Comparison of ENCODE assay signal across 10 mouse cellular contexts in genomic region chr13:48572127-48572526, GRCm38 (mm10). TPM values are rescaled to one million over a fixed set of nuclear protein-coding genes. Genes with fewer than 3 reads are reported as not detected.
DNase-seq lines count a peak whose midpoint lies in the region; ATAC-seq and TF ChIP-seq lines count a peak whose summit lies in the region.
"Had no signal": no experiment of that assay in that cellular context is flagged by ENCODE, and none has a peak within 500 bp of the region (broad histone marks: within the 10 kb centered on the region; RNA-seq: fewer than 3 reads in every experiment).

No protein-coding gene starts in this region.

- H3K4me3 ChIP-seq in ES-Bruce4 (ENCODE audit: low read depth, low read length) = no peak overlapping the region
- no peak overlapping the region for H3K4me3 ChIP-seq in small intestine, adult 2 months (ENCODE audit: low read depth, low read length)
- H3K4me3 ChIP-seq in midbrain, embryonic 16.5 days (ENCODE audit: low read depth, low read length) = no peak overlapping the region
- H3K4me3 ChIP-seq: lung, embryonic 15.5 days; stomach, embryonic 15.5 days had no signal

- intact Hi-C loops in left cerebral cortex, postnatal 36 days (cut with DNase I) = loop anchor here (2.0 to 10.0 kb wide), 2 partner anchors 43 to 63 kb away; no protein-coding TSS in a partner anchor
- intact Hi-C loops in left cerebral cortex, postnatal 14 days (cut with DNase I) = loop anchor here (2.0 kb wide), 1 partner anchor 43 kb away; no protein-coding TSS in a partner anchor

- peak; percentile 36 to 46 for DNase-seq in left cerebral cortex, adult 18-20 months (ENCODE audit: low spot score in 2 of 2)
- DNase-seq in left cerebral cortex, postnatal 36 days (ENCODE audit: low spot score in 2 of 2) = no peak
- DNase-seq in adrenal gland, postnatal 25 days = peak; percentile 45
- DNase-seq in fibroblast of lung, adult 2 months (ENCODE audit: low read depth) = peak; percentile 33
- peak; percentile 55 to 64 for DNase-seq in left cerebral cortex, postnatal 14 days (ENCODE audit: low spot score in 2 of 2)

- no peak for TF ChIP-seq POLR2A in ES-Bruce4 (IDR thresholded peaks at IDR 0.05; ENCODE audit: insufficient read depth, low read length)
- TF ChIP-seq POLR2A in small intestine, adult 2 months (IDR thresholded peaks at IDR 0.05; ENCODE audit: low read depth, low read length) = no peak

- H3K9ac ChIP-seq in ES-Bruce4 (ENCODE audit: low read depth, poor library complexity, severe bottlenecking) = no peak overlapping the region
- H3K9ac ChIP-seq in midbrain, embryonic 16.5 days (ENCODE audit: low read depth, low read length) = no peak overlapping the region
- H3K9ac ChIP-seq: lung, embryonic 15.5 days; stomach, embryonic 15.5 days had no signal

- 14% methylated on average over 1 of the region's 1 CpGs for WGBS in small intestine, adult 2 months
- WGBS in midbrain, embryonic 16.5 days = 76% methylated on average over 1 of the region's 1 CpGs

- H3K36me3 ChIP-seq in ES-Bruce4 (ENCODE audit: control insufficient read depth, insufficient read depth, low read length, poor library complexity, severe bottlenecking) = no peaks in the 10 kb centered on the region
- no peaks in the 10 kb centered on the region for H3K36me3 ChIP-seq in small intestine, adult 2 months (ENCODE audit: control insufficient read depth, insufficient read depth, low read length)
- H3K36me3 ChIP-seq in midbrain, embryonic 16.5 days (ENCODE audit: control insufficient read depth, insufficient read depth, low read length) = no peaks in the 10 kb centered on the region
- H3K36me3 ChIP-seq: lung, embryonic 15.5 days; stomach, embryonic 15.5 days had no signal

- H3K4me2 ChIP-seq in midbrain, embryonic 16.5 days (ENCODE audit: low read length) = no peak overlapping the region
- H3K4me2 ChIP-seq: lung, embryonic 15.5 days; stomach, embryonic 15.5 days had no signal

- no peak for ATAC-seq in midbrain, embryonic 16.5 days

- no peaks in the 10 kb centered on the region for H3K27me3 ChIP-seq in ES-Bruce4 (ENCODE audit: control insufficient read depth, insufficient read depth, low read length, poor library complexity, severe bottlenecking)
- no peaks in the 10 kb centered on the region for H3K27me3 ChIP-seq in small intestine, adult 2 months (ENCODE audit: control insufficient read depth, insufficient read depth, low read length)
- H3K27me3 ChIP-seq in midbrain, embryonic 16.5 days (ENCODE audit: control insufficient read depth, insufficient read depth, low read depth, low read length) = no peaks in the 10 kb centered on the region
- H3K27me3 ChIP-seq: lung, embryonic 15.5 days; stomach, embryonic 15.5 days had no signal

- TF ChIP-seq EP300 in ES-Bruce4 (IDR thresholded peaks at IDR 0.05; ENCODE audit: insufficient read depth, low read depth, low read length) = no peak

- H3K4me1 ChIP-seq in ES-Bruce4 (ENCODE audit: control insufficient read depth, insufficient read depth, low read length) = no peaks in the 10 kb centered on the region
- 0 out of 2 replicates have a peak, but pooled peaks cover 1% of the 10 kb centered on the region for H3K4me1 ChIP-seq in small intestine, adult 2 months (ENCODE audit: control insufficient read depth, insufficient read depth, insufficient read length, low read length)
- peaks cover 6% of the 10 kb centered on the region; the same call in 1 of the 2 replicates for H3K4me1 ChIP-seq in midbrain, embryonic 16.5 days (ENCODE audit: control insufficient read depth, insufficient read depth, low read length)

- no peak overlapping the region for H3K27ac ChIP-seq in ES-Bruce4 (ENCODE audit: insufficient read depth, low read length)
- no peak overlapping the region for H3K27ac ChIP-seq in small intestine, adult 2 months (ENCODE audit: insufficient read depth, low read depth, low read length)
- no peak overlapping the region for H3K27ac ChIP-seq in midbrain, embryonic 16.5 days (ENCODE audit: low read length)

- TF ChIP-seq CTCF in ES-Bruce4 (IDR thresholded peaks at IDR 0.05; ENCODE audit: low read depth, low read length) = peak; percentile 25
- TF ChIP-seq CTCF in small intestine, adult 2 months (IDR thresholded peaks at IDR 0.05; ENCODE audit: extremely low read depth, insufficient read length, insufficient replicate concordance, low read depth, low read length) = peak; percentile 63; the same call in 1 of the 2 replicates

- H3K9me3 ChIP-seq in ES-Bruce4 (replicated peaks; ENCODE audit: control insufficient read depth, insufficient read depth, low read length, poor library complexity, severe bottlenecking) = no peaks in the 10 kb centered on the region
- H3K9me3 ChIP-seq in midbrain, embryonic 16.5 days (replicated peaks; ENCODE audit: control insufficient read depth, low read length, poor library complexity, severe bottlenecking) = no peaks in the 10 kb centered on the region
- H3K9me3 ChIP-seq: lung, embryonic 15.5 days; stomach, embryonic 15.5 days had no signal

RNA-seq across cellular contexts. Expression of gene Ptpdc1, which starts 53.3 kb away (rescaled TPM):
- 10 to 100 TPM; 21.8 to 23.5 TPM for total RNA-seq in left cerebral cortex, adult 18-20 months (2021)
- 10 to 100 TPM; 23.5 to 28.9 TPM for total RNA-seq in left cerebral cortex, postnatal 36 days (2021)
- 6.2 and 7.0 TPM in 2 replicates for polyA plus RNA-seq in ES-Bruce4 (2011; ENCODE audit: insufficient read depth, insufficient read length, low read depth, missing spikeins)
- 5.5 and 11.3 TPM in 2 replicates for total RNA-seq in adrenal gland, postnatal 25 days (2021)
- total RNA-seq in left cerebral cortex, postnatal 14 days (2021) = 10 to 100 TPM; 22.7 to 25.5 TPM
- 0.33 and 0.62 TPM in 2 replicates for polyA plus RNA-seq in small intestine, adult 2 months (2012; rRNA removed)
- 18.8 and 20.3 TPM in 2 replicates for polyA plus RNA-seq in midbrain, embryonic 16.5 days (2015; fragmentation: Nextera tagmentation; extraction: Ambion mirVana)

RNA-seq across cellular contexts. Expression of gene A830005F24Rik, which starts 58.8 kb away (rescaled TPM):
- total RNA-seq in left cerebral cortex, adult 18-20 months (2021) = 1 to 10 TPM; 1.7 to 1.8 TPM
- 1 to 10 TPM; 1.8 to 2.0 TPM for total RNA-seq in left cerebral cortex, postnatal 36 days (2021)
- not detected in 2 replicates for polyA plus RNA-seq in ES-Bruce4 (2011; ENCODE audit: insufficient read depth, insufficient read length, low read depth, missing spikeins)
- not detected in 2 replicates for total RNA-seq in adrenal gland, postnatal 25 days (2021)
- total RNA-seq in left cerebral cortex, postnatal 14 days (2021) = 1 to 10 TPM; 1.3 to 1.8 TPM
- not detected in 2 replicates for polyA plus RNA-seq in small intestine, adult 2 months (2012; rRNA removed)
- 3.4 and 4.9 TPM in 2 replicates for polyA plus RNA-seq in midbrain, embryonic 16.5 days (2015; fragmentation: Nextera tagmentation; extraction: Ambion mirVana)

RNA-seq across cellular contexts. Expression of gene Zfp169, which starts 58.9 kb away (rescaled TPM):
- total RNA-seq in left cerebral cortex, adult 18-20 months (2021) = 10 to 100 TPM; 21.1 to 28.8 TPM
- total RNA-seq in left cerebral cortex, postnatal 36 days (2021) = 10 to 100 TPM; 19.3 to 27.6 TPM
- 4.4 and 10.8 TPM in 2 replicates for polyA plus RNA-seq in ES-Bruce4 (2011; ENCODE audit: insufficient read depth, insufficient read length, low read depth, missing spikeins)
- 9.4 and 12.2 TPM in 2 replicates for total RNA-seq in adrenal gland, postnatal 25 days (2021)
- total RNA-seq in left cerebral cortex, postnatal 14 days (2021) = 10 to 100 TPM; 19.8 to 20.5 TPM
- polyA plus RNA-seq in small intestine, adult 2 months (2012; rRNA removed) = 3.6 and 5.7 TPM in 2 replicates
- polyA plus RNA-seq in midbrain, embryonic 16.5 days (2015; fragmentation: Nextera tagmentation; extraction: Ambion mirVana) = 5.8 and 7.5 TPM in 2 replicates

Comparison
In these comparisons a context has a peak if more than half of its experiments do, and no peak if none do; other contexts are left out.
1. DNase-seq: peak in left cerebral cortex, adult 18-20 months (2 of 2), adrenal gland, postnatal 25 days (single experiment), fibroblast of lung, adult 2 months (single experiment) and left cerebral cortex, postnatal 14 days (2 of 2); none in left cerebral cortex, postnatal 36 days (0 of 2).